ENCODE assay signal across 20 mouse cellular contexts in genomic region chr13:103959841-103960240, GRCm38 (mm10). TPM values are rescaled to one million over a fixed set of nuclear protein-coding genes. Genes with fewer than 3 reads are reported as not detected.
A peak's percentile ranks its signal among the peaks of the same experiment; 100 is the strongest.
DNase-seq lines count a peak whose midpoint lies in the region; ATAC-seq and TF ChIP-seq lines count a peak whose summit lies in the region.
"Had no signal": no experiment of that assay in that cellular context is flagged by ENCODE, and none has a peak within 500 bp of the region (broad histone marks: within the 10 kb centered on the region; RNA-seq: fewer than 3 reads in every experiment).

No protein-coding gene starts in this region.

- H3K27me3 ChIP-seq in limb, embryonic 11.5 days (ENCODE audit: control insufficient read depth, insufficient read depth, low read length): no peaks in the 10 kb centered on the region
- H3K27me3 ChIP-seq: hindbrain, embryonic 15.5 days; limb, embryonic 12.5 days; liver, embryonic 15.5 days; midbrain, embryonic 13.5 days had no signal

- H3K4me2 ChIP-seq in limb, embryonic 11.5 days (ENCODE audit: low read depth, severe bottlenecking): no peak overlapping the region
- H3K4me2 ChIP-seq: hindbrain, embryonic 15.5 days; limb, embryonic 12.5 days; liver, embryonic 15.5 days; midbrain, embryonic 13.5 days had no signal

- H3K4me3 ChIP-seq in limb, embryonic 11.5 days (ENCODE audit: low read depth, low read length): no peak overlapping the region
- no peak overlapping the region for H3K4me3 ChIP-seq in left cerebral cortex, adult 2 months
- H3K4me3 ChIP-seq: hindbrain, embryonic 15.5 days; limb, embryonic 12.5 days; liver, embryonic 15.5 days; midbrain, embryonic 13.5 days had no signal

- H3K36me3 ChIP-seq in limb, embryonic 11.5 days (ENCODE audit: control insufficient read depth, insufficient read depth, low read length): no peaks in the 10 kb centered on the region
- H3K36me3 ChIP-seq: hindbrain, embryonic 15.5 days; limb, embryonic 12.5 days; liver, embryonic 15.5 days; midbrain, embryonic 13.5 days had no signal

- intact Hi-C loops in left cerebral cortex, adult 2 months (cut with DNase I): loop anchor here (10.0 kb wide), 1 partner anchor 265 kb away; no protein-coding TSS in a partner anchor

- TF ChIP-seq CTCF in left cerebral cortex, adult 2 months (IDR thresholded peaks at IDR 0.05): no peak

- H3K27ac ChIP-seq in limb, embryonic 11.5 days (replicated peaks; ENCODE audit: low read depth, low read length): 0 out of 2 replicates have a peak overlapping the region, but pooled peaks have one; percentile 39
- H3K27ac ChIP-seq in left cerebral cortex, adult 2 months: no peak overlapping the region
- H3K27ac ChIP-seq: hindbrain, embryonic 15.5 days; limb, embryonic 12.5 days; liver, embryonic 15.5 days; midbrain, embryonic 13.5 days had no signal

- peak; percentile 11 to 21 for DNase-seq in cerebellum, postnatal 14 days
- DNase-seq in cerebellum, postnatal 25 days: no peak
- DNase-seq in ovary, adult 18-20 months (ENCODE audit: low spot score): peak; percentile 28
- no peak for DNase-seq in ovary, postnatal 14 days (ENCODE audit: low spot score)
- peak; percentile 76 for DNase-seq in adrenal gland, postnatal 14 days
- DNase-seq in limb, embryonic 11.5 days (ENCODE audit: low spot score): peak; percentile 32
- DNase-seq in left cerebral cortex, adult 2 months (ENCODE audit: extremely low spot score in 1 of 2, low spot score in 2 of 2): no peak
- no peak for DNase-seq in left cerebral cortex, adult 8-10 months (ENCODE audit: low spot score in 2 of 2)
- DNase-seq: cerebellum, postnatal 36 days; gastrocnemius, postnatal 14 days; heart, postnatal 14 days; kidney, adult 11 months; layer of hippocampus, postnatal 36 days; right cerebral cortex, adult 18-20 months had no signal

- H3K9me3 ChIP-seq in limb, embryonic 11.5 days (ENCODE audit: control insufficient read depth, low read length): no peaks in the 10 kb centered on the region
- H3K9me3 ChIP-seq: hindbrain, embryonic 15.5 days; limb, embryonic 12.5 days; liver, embryonic 15.5 days; midbrain, embryonic 13.5 days had no signal

- H3K4me1 ChIP-seq in limb, embryonic 11.5 days (ENCODE audit: control insufficient read depth, insufficient read depth, low read length): peaks cover 13% of the 10 kb centered on the region
- H3K4me1 ChIP-seq: hindbrain, embryonic 15.5 days; liver, embryonic 15.5 days; midbrain, embryonic 13.5 days had no signal

- no peak for ATAC-seq in limb, embryonic 11.5 days (ENCODE audit: insufficient number of reproducible peaks, low FRiP score, low TSS enrichment, low read depth)
- ATAC-seq: forebrain, embryonic 16.5 days; lung, postnatal 0 days; midbrain, embryonic 13.5 days had no signal

- 69% methylated on average over 5 of the region's 5 CpGs for WGBS in limb, embryonic 11.5 days

- no peak overlapping the region for H3K9ac ChIP-seq in limb, embryonic 11.5 days (ENCODE audit: low read length)
- H3K9ac ChIP-seq: hindbrain, embryonic 15.5 days; limb, embryonic 12.5 days; liver, embryonic 15.5 days; midbrain, embryonic 13.5 days had no signal

RNA-seq across cellular contexts. Expression of gene Erbin, which starts 39.5 kb away (rescaled TPM):
- 83.6 and 87.6 TPM in 2 replicates for total RNA-seq in adrenal gland, postnatal 14 days (2021)
- polyA plus RNA-seq in limb, embryonic 11.5 days (2014; fragmentation: Nextera tagmentation; extraction: Ambion mirVana): 29.6 and 30.5 TPM in 2 replicates
- 10 to 100 TPM; 37.5 to 39.2 TPM for total RNA-seq in left cerebral cortex, adult 2 months (2021)
- total RNA-seq in left cerebral cortex, adult 8-10 months (2022): 10 to 100 TPM; 66.6 to 76.6 (median 69.4) TPM

Comparison
In these comparisons a context has a peak if more than half of its experiments do, and no peak if none do; other contexts are left out.
1. DNase-seq: peak in cerebellum, postnatal 14 days (2 of 2), ovary, adult 18-20 months (single experiment), adrenal gland, postnatal 14 days (single experiment) and limb, embryonic 11.5 days (single experiment); none in cerebellum, postnatal 25 days (0 of 2), ovary, postnatal 14 days (single experiment), left cerebral cortex, adult 2 months (0 of 2) and left cerebral cortex, adult 8-10 months (0 of 2).